Mouse (Mus musculus): ENCODE measurements around the gene Arfip1. TPM values are rescaled to one million over a fixed set of nuclear protein-coding genes. Genes with fewer than 3 reads are reported as not detected.

The Arfip1 gene
- total RNA-seq, 2 experiments from 2014 or later: 14.7 to 15.5 TPM

GRCm38 (mm10) chr3:84455733-84456417 is 126.5 kb downstream of the Arfip1 start:
- peak in 1 of 2 experiments; percentile 30 for DNase-seq

- DNase-seq: no peak
These were observed 131.8 kb downstream of the Arfip1 start for GRCm38 (mm10) chr3:84450651-84451050.

- DNase-seq: no peak
These were observed 133.4 kb downstream of the Arfip1 start for GRCm38 (mm10) chr3:84449015-84449414.

- DNase-seq: no peak
These were observed 134.6 kb downstream of the Arfip1 start for GRCm38 (mm10) chr3:84447803-84448202.

Other genes starting within 250 kb of the Arfip1 start
- gene Fhdc1, start 102.2 kb downstream of the Arfip1 start, total RNA-seq (2021): 1 to 10 TPM in 1 of 2 experiments, under 1 TPM in 1; 0.87 to 1.1 TPM
- not detected for gene Tigd4, start 10.9 kb upstream of the Arfip1 start, total RNA-seq (2021)
- 1 to 10 TPM; 1.7 to 1.9 TPM for gene Tmem154, start 83.6 kb upstream of the Arfip1 start, total RNA-seq (2021)
- gene Fbxw7, start 232.6 kb upstream of the Arfip1 start, total RNA-seq (2021): 10 to 100 TPM; 38.1 to 43.0 TPM

Measured in heart, adult 18-20 months (tissue).